Mouse (Mus musculus): ENCODE measurements around the gene Trim40.

GRCm38 (mm10) chr17:36866719-36867527, 23.0 kb downstream of the Trim40 start, which contains the start of gene Trim15:
- TF ChIP-seq POLR2A (IDR thresholded peaks at IDR 0.05; ENCODE audit: insufficient read depth, low read depth, low read length) = no peak
- no peak for TF ChIP-seq CTCF (IDR thresholded peaks at IDR 0.05)
- no peak for TF ChIP-seq EP300 (IDR thresholded peaks at IDR 0.05; ENCODE audit: insufficient read depth, low read depth, low read length)

Data from heart, adult 2 months (tissue).